Mouse (Mus musculus) kidney, embryonic 15.5 days (tissue): ENCODE results near the gene Fmod. TPM values are rescaled to one million over a fixed set of nuclear protein-coding genes. Genes with fewer than 3 reads are reported as not detected.

Experiments
- ATAC-seq: fragments of 200-750 bp; cut with Nextera tagmentation; replicated peaks from 2 replicates; pipeline ENCODE4 v1.8.0; 2017; ENCODE audit warnings: moderate TSS enrichment; ENCODE audit not compliant: low FRiP score
- H3K27ac ChIP-seq: fragments of 300-500 bp; sonication (generic); 2 replicates; pipeline ENCODE4 v1.5.1; 2015; ENCODE audit warnings: mild to moderate bottlenecking, inconsistent platforms
- H3K27me3 ChIP-seq: fragments of 300-500 bp; sonication (generic); 2 replicates; pipeline ENCODE4 v1.6.1; 2015; ENCODE audit warnings: inconsistent platforms
- H3K36me3 ChIP-seq: fragments of 300-500 bp; sonication (generic); 2 replicates; pipeline ENCODE4 v1.6.1; 2015; ENCODE audit warnings: inconsistent platforms
- H3K4me1 ChIP-seq: fragments of 300-500 bp; sonication (generic); 2 replicates; pipeline ENCODE4 v1.6.1; 2015; ENCODE audit warnings: inconsistent platforms
- H3K4me2 ChIP-seq: fragments of 300-500 bp; sonication (generic); 2 replicates; pipeline ENCODE4 v1.6.1; 2015; ENCODE audit warnings: moderate library complexity, mild to moderate bottlenecking, inconsistent platforms
- H3K4me3 ChIP-seq: fragments of 300-500 bp; sonication (generic); replicated peaks from 2 replicates; pipeline ENCODE4 v1.5.1; 2015; ENCODE audit warnings: mild to moderate bottlenecking, inconsistent platforms
- H3K9ac ChIP-seq: fragments of 300-500 bp; sonication (generic); 2 replicates; pipeline ENCODE4 v1.6.1; 2015; ENCODE audit warnings: mild to moderate bottlenecking, inconsistent platforms
- H3K9me3 ChIP-seq: fragments of 300-500 bp; sonication (generic); replicated peaks from 2 replicates; pipeline ENCODE4 v1.6.1; 2016; ENCODE audit warnings: inconsistent platforms
- WGBS: fragments of 180-500 bp; shearing (Covaris S2); methylation state at CpG from one replicate; pipeline ENCODE4 v1.1.7; 2015; ENCODE audit warnings: mixed read lengths; 5-methylcytosine and 5-hydroxymethylcytosine counted together
- polyA plus RNA-seq: library from polyadenylated mRNA; unstranded; fragments of >200 nt; fragmentation: Nextera tagmentation; extraction: Ambion mirVana; gene quantifications from 2 replicates; pipeline ENCODE4 v1.2.1, GENCODE M21; 2015

Gene Fmod
- polyA plus RNA-seq, 1 experiment from 2014 or later = 12.4 TPM

GRCm38 (mm10) chr1:134078802-134079476 is 41.9 kb downstream of the Fmod start, which contains the start of gene Btg2:
TSS of gene Btg2 (minus strand) at chr1:134079120.
- Histone ChIP-seq H3K36me3 (peaks cover 15% of the 10 kb centered on the region), H3K27me3 (no peaks in the 10 kb centered on the region), H3K9ac (peak within 1 kb of the TSS; percentile 67), H3K27ac (peak within 1 kb of the TSS; percentile 89), H3K4me1 (peaks cover 63% of the 10 kb centered on the region), H3K4me2 (peak within 1 kb of the TSS; percentile 81), H3K9me3 (no peaks in the 10 kb centered on the region), H3K4me3 (peak within 1 kb of the TSS; percentile 64)
- WGBS = under 1% methylated on average over 44 of the region's 62 CpGs
- peak; percentile 96 for ATAC-seq

GRCm38 (mm10) chr1:134079477-134080163 is 42.6 kb downstream of the Fmod start:
- Histone ChIP-seq H3K27ac (peak overlapping the region; percentile 89), H3K4me3 (peak overlapping the region; percentile 64), H3K4me1 (peaks cover 57% of the 10 kb centered on the region), H3K36me3 (peaks cover 13% of the 10 kb centered on the region), H3K4me2 (peak overlapping the region; percentile 81), H3K27me3 (no peaks in the 10 kb centered on the region), H3K9ac (peak overlapping the region; percentile 42), H3K9me3 (no peaks in the 10 kb centered on the region)
- 4% methylated on average over 9 of the region's 9 CpGs for WGBS
- no peak for ATAC-seq

GRCm38 (mm10) chr1:134080406-134080805 is 43.4 kb downstream of the Fmod start:
- Histone ChIP-seq H3K4me2 (no peak overlapping the region), H3K4me3 (no peak overlapping the region), H3K27me3 (no peaks in the 10 kb centered on the region), H3K36me3 (peaks cover 7% of the 10 kb centered on the region), H3K9ac (no peak overlapping the region), H3K4me1 (peaks cover 51% of the 10 kb centered on the region), H3K27ac (peak overlapping the region; percentile 89), H3K9me3 (no peaks in the 10 kb centered on the region)
- WGBS = 83% methylated on average over 4 of the region's 4 CpGs
- ATAC-seq = no peak

GRCm38 (mm10) chr1:134080881-134081450 is 43.9 kb downstream of the Fmod start:
- peaks cover 49% of the 10 kb centered on the region for H3K4me1 ChIP-seq
- no peak overlapping the region for H3K9ac ChIP-seq
- no peaks in the 10 kb centered on the region for H3K27me3 ChIP-seq
- no peak overlapping the region for H3K4me2 ChIP-seq
- no peak overlapping the region for H3K27ac ChIP-seq
- 0 out of 2 replicates have a peak, but pooled peaks cover 3% of the 10 kb centered on the region for H3K36me3 ChIP-seq
- WGBS = 83% methylated on average over 5 of the region's 5 CpGs
- no peak for ATAC-seq
- H3K4me3 ChIP-seq = no peak overlapping the region
- no peaks in the 10 kb centered on the region for H3K9me3 ChIP-seq

- Histone ChIP-seq H3K36me3 (no peaks in the 10 kb centered on the region), H3K4me3 (no peak overlapping the region), H3K4me1 (peaks cover 43% of the 10 kb centered on the region), H3K9ac (no peak overlapping the region), H3K27ac (peak overlapping the region; percentile 37; the same call in 1 of the 2 replicates), H3K9me3 (no peaks in the 10 kb centered on the region), H3K27me3 (no peaks in the 10 kb centered on the region), H3K4me2 (no peak overlapping the region)
- WGBS = 50% methylated on average over 11 of the region's 11 CpGs
- no peak for ATAC-seq
These were observed 46.0 kb downstream of the Fmod start for GRCm38 (mm10) chr1:134082987-134083516.

- H3K4me3 ChIP-seq = no peak overlapping the region
- H3K27me3 ChIP-seq = no peaks in the 10 kb centered on the region
- H3K27ac ChIP-seq = no peak overlapping the region
- ATAC-seq = no peak
- WGBS = 84% methylated on average over 8 of the region's 8 CpGs
- H3K9me3 ChIP-seq = no peaks in the 10 kb centered on the region
- no peak overlapping the region for H3K9ac ChIP-seq
- peaks cover 39% of the 10 kb centered on the region for H3K4me1 ChIP-seq
- no peaks in the 10 kb centered on the region for H3K36me3 ChIP-seq
- no peak overlapping the region for H3K4me2 ChIP-seq
These were observed 46.6 kb downstream of the Fmod start for GRCm38 (mm10) chr1:134083676-134084075.

- Histone ChIP-seq H3K9ac (no peak overlapping the region), H3K27me3 (no peaks in the 10 kb centered on the region), H3K36me3 (no peaks in the 10 kb centered on the region), H3K4me2 (no peak overlapping the region), H3K9me3 (no peaks in the 10 kb centered on the region), H3K27ac (no peak overlapping the region), H3K4me3 (no peak overlapping the region), H3K4me1 (peaks cover 39% of the 10 kb centered on the region)
- WGBS = 80% methylated on average over 3 of the region's 3 CpGs
- ATAC-seq = no peak
These were observed 47.1 kb downstream of the Fmod start for GRCm38 (mm10) chr1:134084128-134084527.

- Histone ChIP-seq H3K27ac (peak overlapping the region; percentile 28; the same call in 1 of the 2 replicates), H3K4me3 (no peak overlapping the region), H3K36me3 (no peaks in the 10 kb centered on the region), H3K9me3 (no peaks in the 10 kb centered on the region), H3K27me3 (no peaks in the 10 kb centered on the region), H3K9ac (no peak overlapping the region), H3K4me2 (no peak overlapping the region), H3K4me1 (peaks cover 26% of the 10 kb centered on the region)
- ATAC-seq = peak; percentile 50; the same call in 1 of the 2 replicates
- 14% methylated on average over 3 of the region's 3 CpGs for WGBS
These were observed 49.0 kb downstream of the Fmod start for GRCm38 (mm10) chr1:134086017-134086416.

- H3K9ac ChIP-seq = no peak overlapping the region
- no peaks in the 10 kb centered on the region for H3K27me3 ChIP-seq
- H3K9me3 ChIP-seq = no peaks in the 10 kb centered on the region
- H3K4me3 ChIP-seq = no peak overlapping the region; the same call in 1 of the 2 replicates
- no peaks in the 10 kb centered on the region for H3K36me3 ChIP-seq
- peak overlapping the region; percentile 28 for H3K27ac ChIP-seq
- peak; percentile 24; the same call in 1 of the 2 replicates for ATAC-seq
- H3K4me1 ChIP-seq = peaks cover 26% of the 10 kb centered on the region
- 22% methylated on average over 16 of the region's 16 CpGs for WGBS
- H3K4me2 ChIP-seq = peak overlapping the region; percentile 43
These were observed 49.9 kb downstream of the Fmod start for GRCm38 (mm10) chr1:134086811-134087398.

- ATAC-seq = no peak
- Histone ChIP-seq H3K36me3 (no peaks in the 10 kb centered on the region), H3K4me2 (no peak overlapping the region), H3K9ac (no peak overlapping the region), H3K4me1 (peaks cover 35% of the 10 kb centered on the region), H3K27ac (no peak overlapping the region), H3K9me3 (no peaks in the 10 kb centered on the region), H3K4me3 (no peak overlapping the region), H3K27me3 (no peaks in the 10 kb centered on the region)
- 89% methylated on average over 7 of the region's 7 CpGs for WGBS
These were observed 52.0 kb downstream of the Fmod start for GRCm38 (mm10) chr1:134089074-134089473.

- peaks cover 47% of the 10 kb centered on the region for H3K4me1 ChIP-seq
- no peaks in the 10 kb centered on the region for H3K27me3 ChIP-seq
- no peak overlapping the region for H3K27ac ChIP-seq
- H3K9ac ChIP-seq = no peak overlapping the region
- WGBS = 59% methylated on average over 3 of the region's 3 CpGs
- no peak overlapping the region for H3K4me3 ChIP-seq
- H3K4me2 ChIP-seq = no peak overlapping the region
- no peaks in the 10 kb centered on the region for H3K36me3 ChIP-seq
- ATAC-seq = no peak
- H3K9me3 ChIP-seq = no peaks in the 10 kb centered on the region
These were observed 54.8 kb downstream of the Fmod start for GRCm38 (mm10) chr1:134091851-134092250.
